Mouse (Mus musculus) embryo, embryonic 11 days (tissue): ENCODE results near the gene Gm21663.
A peak's percentile ranks its signal among the peaks of the same experiment; 100 is the strongest.
"Not testable (repeated sequence)": the region's sequence is repeated elsewhere in the genome, so short reads cannot be mapped to it uniquely, and the experiment has no call there.

Experiments
- DNase-seq: peaks from one replicate; pipeline ENCODE4 v3.0.0-alpha.2; 2015

The Gm21663 gene

DNA sequence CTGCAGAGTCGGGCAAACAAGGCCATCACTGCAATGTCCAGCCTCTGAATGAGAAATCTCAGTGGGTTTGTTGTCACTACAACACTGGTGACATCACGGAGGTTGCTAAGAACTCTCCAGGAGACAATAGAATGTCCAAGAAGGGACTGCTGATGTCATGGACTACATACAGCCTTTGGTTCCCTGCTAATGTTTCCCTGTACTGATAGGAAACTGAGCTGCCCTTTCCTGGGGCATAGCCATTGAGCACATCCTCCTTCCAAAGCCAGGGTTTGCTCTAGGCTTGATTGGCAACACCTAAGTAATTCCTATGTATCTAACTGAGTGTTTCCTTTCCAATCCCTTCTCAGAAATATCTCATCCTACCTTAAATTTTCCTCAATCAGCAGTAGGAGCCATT is at the start of gene Gm21663:
TSS of gene Gm21663 (minus strand) at position 101 of the 400 bp plus-strand sequence.
- not testable (repeated sequence) for DNase-seq

DNA sequence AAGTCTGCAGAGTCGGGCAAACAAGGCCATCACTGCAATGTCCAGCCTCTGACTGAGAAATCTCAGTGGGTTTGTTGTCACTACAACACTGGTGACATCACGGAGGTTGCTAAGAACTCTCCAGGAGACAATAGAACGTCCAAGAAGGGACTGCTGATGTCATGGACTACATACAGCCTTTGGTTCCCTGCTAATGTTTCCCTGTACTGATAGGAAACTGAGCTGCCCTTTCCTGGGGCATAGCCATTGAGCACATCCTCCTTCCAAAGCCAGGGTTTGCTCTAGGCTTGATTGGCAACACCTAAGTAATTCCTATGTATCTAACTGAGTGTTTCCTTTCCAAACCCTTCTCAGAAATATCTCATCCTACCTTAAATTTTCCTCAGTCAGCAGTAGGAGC is 46.4 kb upstream of the Gm21663 start, which contains the start of gene Gm21698:
TSS of gene Gm21698 (minus strand) at position 101 of the 400 bp plus-strand sequence.
- DNase-seq, result not testable (repeated sequence)

DNA sequence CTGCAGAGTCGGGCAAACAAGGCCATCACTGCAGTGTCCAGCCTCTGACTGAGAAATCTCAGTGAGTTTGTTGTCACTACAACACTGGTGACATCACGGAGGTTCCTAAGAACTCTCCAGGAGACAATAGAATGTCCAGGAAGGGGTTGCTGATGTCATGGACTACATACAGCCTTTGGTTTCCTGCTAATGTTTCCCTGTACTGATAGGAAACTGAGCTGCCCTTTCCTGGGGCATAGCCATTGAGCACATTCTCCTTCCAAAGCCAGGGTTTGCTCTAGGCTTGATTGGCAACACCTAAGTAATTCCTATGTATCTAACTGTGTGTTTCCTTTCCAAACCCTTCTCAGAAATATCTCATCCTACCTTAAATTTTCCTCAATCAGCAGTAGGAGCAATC is 30.4 kb upstream of the Gm21663 start, which contains the start of gene Gm21680:
TSS of gene Gm21680 (minus strand) at position 101 of the 400 bp plus-strand sequence.
- DNase-seq, result not testable (repeated sequence)

- DNase-seq, result not testable (repeated sequence)
Measured at GRCm38 (mm10) chr5:25957050-25957449, 14.9 kb upstream of the Gm21663 start.

- DNase-seq, result peak; percentile 39
Measured at GRCm38 (mm10) chr5:25956611-25957010, 14.4 kb upstream of the Gm21663 start.

DNA sequence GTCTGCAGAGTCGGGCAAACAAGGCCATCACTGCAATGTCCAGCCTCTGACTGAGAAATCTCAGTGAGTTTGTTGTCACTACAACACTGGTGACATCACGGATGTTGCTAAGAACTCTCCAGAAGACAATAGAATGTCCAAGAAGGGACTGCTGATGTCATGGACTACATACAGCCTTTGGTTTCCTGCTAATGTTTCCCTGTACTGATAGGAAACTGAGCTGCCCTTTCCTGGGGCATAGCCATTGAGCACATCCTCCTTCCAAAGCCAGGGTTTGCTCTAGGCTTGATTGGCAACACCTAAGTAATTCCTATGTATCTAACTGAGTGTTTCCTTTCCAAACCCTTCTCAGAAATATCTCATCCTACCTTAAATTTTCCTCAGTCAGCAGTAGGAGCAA is 12.1 kb upstream of the Gm21663 start, which contains the start of gene Gm21671:
TSS of gene Gm21671 (minus strand) at position 101 of the 400 bp plus-strand sequence.
- DNase-seq, result not testable (repeated sequence)

DNA sequence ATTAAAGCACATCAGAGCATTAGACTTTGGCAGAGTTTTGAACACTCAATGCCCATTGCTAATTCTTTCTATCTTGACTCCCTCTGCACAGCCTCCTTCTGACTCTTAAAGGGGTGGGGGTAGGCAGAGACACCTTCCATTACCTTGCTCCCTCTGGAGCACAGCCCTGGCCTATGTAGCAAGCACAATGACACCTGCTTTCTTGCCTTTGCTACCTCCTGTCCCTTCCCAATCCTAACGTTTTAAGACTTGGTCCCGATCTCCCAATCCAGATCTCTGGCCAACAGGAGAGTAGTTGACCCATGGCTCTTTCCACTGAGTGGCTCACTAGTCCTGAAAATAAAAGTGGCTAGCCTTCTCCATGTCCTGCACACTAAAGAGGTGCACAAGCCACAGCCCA is 3.2 kb upstream of the Gm21663 start:
- DNase-seq, result not testable (repeated sequence)

- DNase-seq, result no peak
Measured at GRCm38 (mm10) chr5:25891321-25891720, 50.9 kb downstream of the Gm21663 start.

- DNase-seq, result no peak
Measured at GRCm38 (mm10) chr5:25889746-25890382, 52.3 kb downstream of the Gm21663 start.

DNA sequence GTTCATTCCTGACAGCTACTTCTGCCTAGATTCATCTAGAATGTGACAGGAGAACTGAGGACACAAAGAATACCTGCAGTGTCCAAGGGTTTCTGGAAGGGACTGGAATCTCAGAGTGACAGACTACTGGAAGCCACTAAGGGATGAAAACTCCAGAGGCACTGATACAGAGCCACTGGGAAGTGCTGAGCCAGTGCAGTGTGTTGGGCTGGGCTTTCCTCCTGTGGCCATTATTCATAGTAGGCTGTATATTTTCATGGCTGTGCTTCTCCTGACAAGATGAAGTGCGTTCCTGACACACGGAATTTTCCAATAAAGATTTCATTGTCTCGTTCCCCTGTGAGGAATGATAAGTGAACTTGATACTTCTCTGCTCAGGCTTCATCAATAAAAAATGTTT is 55.5 kb downstream of the Gm21663 start:
- no peak for DNase-seq
